Mouse (Mus musculus) lung, postnatal 10 days (tissue): ENCODE results near the gene Lingo3.
A peak's percentile ranks its signal among the peaks of the same experiment; 100 is the strongest.
"Not testable (repeated sequence)": the region's sequence is repeated elsewhere in the genome, so short reads cannot be mapped to it uniquely, and the experiment has no call there.

Source experiments
- DNase-seq: peaks from one replicate; pipeline ENCODE4 v3.0.0; 2021

Gene Lingo3

DNA sequence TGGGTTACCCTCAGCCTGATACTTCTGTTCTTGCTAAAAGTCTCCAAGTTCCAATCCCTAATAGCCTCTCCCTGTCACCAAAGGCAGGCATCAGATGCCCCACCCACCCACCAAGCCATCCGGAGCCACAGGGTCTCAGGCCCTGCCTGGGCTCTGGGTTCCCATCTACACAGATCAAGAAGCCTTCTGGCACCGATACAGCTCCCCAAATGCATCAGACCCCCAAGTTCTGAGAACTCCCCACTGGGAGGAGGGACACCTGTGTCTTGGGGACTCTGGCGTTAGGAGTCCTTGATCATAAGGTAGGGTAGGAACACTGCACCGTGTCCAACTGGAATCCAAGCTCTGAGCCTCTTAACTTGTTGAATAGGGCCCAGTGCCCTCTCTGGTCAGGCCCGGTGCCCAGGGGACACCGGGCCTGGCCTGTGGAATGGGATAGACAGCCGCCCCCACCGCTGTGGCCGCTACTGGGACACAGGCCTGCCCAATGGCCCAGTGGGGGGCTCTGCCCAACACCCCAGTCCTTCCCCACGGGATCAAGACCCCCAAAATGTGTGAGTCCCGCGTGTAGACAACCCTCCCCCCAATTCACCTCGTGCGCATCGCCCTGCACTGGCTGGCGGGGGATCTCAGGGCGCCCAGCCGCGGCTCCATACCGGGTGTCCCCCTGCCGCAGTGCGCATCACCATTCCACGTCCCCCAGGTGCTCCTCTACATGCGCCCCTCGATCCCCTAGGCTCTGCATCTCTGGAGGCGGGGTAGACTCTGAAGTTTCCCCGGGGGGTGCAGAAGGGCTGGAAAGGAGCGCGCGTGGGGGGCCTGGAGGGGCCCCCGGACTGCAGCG is 530 bp downstream of the Lingo3 start:
- DNase-seq = no peak

- DNase-seq = no peak
Observed at GRCm38 (mm10) chr10:80842334-80842733, 1.5 kb downstream of the Lingo3 start.

DNA sequence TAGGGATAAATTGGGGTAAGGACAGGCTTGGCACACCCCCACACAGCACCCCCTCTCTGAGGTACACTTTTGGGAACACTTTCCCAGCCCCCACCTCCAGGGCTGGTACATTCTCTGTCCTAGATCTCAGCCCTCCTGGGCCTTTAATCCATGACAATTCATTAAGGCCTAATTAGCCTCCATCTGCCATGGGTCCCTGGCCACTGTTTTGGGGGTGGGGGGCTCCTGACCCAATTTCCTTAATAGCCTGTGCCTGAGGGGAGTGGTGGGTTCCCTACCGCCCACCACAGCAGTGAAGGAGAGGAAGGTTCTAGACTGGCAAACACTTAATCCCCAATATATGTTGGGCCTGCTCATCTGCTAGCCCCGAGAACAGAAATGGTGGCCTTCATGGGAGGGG is 2.2 kb downstream of the Lingo3 start:
- no peak for DNase-seq

DNA sequence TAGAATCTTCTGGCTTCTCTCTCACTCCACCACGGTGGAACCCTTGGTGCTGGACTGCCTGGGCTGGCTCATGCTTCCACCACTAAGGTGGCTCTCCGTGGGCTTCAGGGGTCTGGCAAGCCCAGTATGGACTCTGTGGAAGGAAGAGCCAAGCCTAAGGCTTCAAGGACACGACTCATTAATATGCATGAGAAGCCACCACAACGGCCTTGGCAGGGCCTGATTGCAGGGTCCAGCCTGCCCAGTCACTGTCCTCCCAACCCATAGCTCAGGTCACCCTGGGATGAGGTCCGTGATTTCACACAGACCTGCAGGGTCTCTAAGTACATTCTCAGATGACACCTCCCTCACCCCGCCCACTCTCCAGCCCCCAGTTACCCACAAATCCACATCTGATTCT is 4.0 kb downstream of the Lingo3 start:
- no peak for DNase-seq

DNA sequence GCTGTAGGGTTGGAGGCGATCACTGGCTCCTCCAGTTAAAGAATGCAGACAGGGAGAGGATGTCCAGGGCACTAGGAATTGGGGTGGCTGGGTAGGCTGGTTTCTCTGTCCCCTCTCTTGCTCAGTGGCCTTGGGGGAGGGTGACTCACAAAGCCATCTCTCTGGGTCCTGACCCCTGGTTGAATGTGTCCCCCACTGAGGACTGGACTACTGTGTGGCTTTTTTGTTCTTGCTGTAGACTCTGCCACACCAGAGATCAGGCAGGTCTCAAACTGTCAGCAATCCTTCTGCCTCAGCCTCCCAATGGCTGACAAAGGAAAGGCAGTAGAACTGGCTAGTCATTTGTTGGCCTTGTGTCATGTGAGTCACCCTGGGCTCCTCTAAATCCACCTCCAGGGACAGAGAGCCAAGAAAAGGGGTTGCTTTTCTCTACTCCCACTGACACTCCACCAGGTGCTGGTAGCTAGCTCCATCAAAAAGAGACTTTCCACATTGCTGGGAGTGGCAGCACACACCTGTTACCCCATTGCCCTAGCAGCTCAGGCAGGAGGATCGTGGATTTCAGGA is 5.4 kb downstream of the Lingo3 start:
- no peak for DNase-seq

GRCm38 (mm10) chr10:80837827-80838226 is 6.0 kb downstream of the Lingo3 start:
- no peak for DNase-seq

DNA sequence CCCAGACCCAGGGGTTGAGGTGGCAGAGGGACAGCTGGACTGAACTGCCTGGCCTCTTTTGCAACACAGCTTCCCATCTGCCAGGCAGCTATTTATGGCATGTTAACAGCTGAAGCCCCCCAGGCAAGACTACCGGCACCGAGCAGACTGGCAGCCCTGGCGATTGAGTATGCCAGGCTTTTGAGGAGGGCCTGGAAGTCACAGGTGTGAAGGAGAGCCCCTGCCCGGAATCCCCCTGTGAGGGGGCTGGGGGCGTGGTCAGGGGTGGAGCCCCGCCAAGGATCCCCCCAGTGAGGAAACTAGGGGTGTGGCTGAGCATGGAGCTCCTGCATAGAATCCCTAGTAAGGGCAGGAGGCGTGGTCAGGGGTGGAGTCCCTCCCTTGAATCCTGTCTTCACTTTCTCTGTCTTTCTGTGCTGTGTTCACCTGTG is 6.9 kb downstream of the Lingo3 start:
- no peak for DNase-seq

GRCm38 (mm10) chr10:80835617-80836016 is 8.2 kb downstream of the Lingo3 start:
- DNase-seq = no peak

DNA sequence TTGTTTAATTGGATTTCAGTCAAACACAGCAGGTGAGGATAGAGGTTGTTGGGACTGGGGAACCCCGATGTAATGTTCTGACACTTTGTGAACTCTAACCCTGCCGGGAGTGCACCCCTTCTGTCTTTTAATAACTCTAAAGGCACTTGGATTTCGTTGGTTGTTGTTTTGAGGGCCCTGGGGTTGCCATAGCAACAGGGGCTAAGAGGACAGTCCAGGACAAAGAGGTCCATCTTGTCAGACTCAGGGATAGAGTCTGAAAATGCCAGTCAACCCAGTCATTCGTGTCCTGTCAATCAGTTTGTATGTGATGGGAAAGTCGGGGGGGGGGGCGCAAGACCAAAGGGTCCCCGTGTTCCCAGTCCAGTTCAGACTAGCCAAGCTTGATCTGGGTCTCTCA is 11.0 kb downstream of the Lingo3 start:
- no peak for DNase-seq

GRCm38 (mm10) chr10:80831136-80831535 is 12.7 kb downstream of the Lingo3 start:
- DNase-seq = peak; percentile 85

DNA sequence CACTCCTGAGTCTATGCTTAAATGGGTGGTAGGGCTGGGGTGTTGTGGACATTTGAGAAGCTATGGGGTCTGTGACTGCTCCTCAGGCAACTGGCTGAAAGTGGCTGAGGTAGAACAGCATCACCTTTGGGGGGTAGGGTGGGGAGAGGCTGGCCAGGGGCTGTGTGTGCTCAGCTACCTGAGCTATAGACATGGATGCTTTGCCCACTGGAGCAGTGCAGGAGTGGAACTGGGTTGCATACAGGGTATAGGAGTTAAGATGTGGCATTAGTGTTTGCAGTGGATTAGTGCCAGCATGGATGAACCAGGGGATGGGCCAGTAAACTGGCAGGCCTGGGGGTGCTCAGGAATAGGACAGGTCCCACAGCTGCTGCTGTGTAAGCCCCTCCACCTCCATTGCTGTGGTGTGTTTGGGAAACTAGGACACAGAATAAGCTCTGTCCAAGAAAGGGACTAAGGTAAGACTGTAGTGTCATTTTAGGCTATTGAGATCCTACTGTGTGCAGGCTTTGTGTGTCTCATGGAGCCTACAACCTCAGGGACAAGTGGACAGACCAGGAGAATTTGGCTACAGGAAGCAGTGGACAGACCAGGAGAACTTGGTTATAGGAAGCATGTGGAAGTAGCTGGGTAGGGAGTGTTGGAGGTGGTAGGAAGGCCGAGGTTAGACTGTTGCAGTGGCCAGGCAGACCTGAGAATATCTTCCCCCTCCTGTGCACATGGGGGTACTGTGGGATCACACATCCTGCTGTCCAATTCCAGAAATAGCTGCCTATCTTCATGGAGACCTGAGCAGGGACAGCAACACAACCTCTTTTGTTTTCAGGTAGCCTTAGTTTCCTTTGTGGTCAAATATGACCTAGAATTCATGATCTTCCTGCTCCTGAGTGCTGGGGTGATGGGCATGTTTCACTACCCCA is 14.2 kb downstream of the Lingo3 start:
- DNase-seq = no peak

GRCm38 (mm10) chr10:80828587-80828986 is 15.3 kb downstream of the Lingo3 start:
- not testable (repeated sequence) for DNase-seq

- no peak for DNase-seq
Observed at GRCm38 (mm10) chr10:80827870-80828420, 15.9 kb downstream of the Lingo3 start.

- DNase-seq = no peak
Observed at GRCm38 (mm10) chr10:80827063-80827869, 16.6 kb downstream of the Lingo3 start.

GRCm38 (mm10) chr10:80826151-80827062 is 17.4 kb downstream of the Lingo3 start, which contains the start of gene Oaz1:
Gene Oaz1 (plus strand): TSS chr10:80826656.
- peak; percentile 100 for DNase-seq

DNA sequence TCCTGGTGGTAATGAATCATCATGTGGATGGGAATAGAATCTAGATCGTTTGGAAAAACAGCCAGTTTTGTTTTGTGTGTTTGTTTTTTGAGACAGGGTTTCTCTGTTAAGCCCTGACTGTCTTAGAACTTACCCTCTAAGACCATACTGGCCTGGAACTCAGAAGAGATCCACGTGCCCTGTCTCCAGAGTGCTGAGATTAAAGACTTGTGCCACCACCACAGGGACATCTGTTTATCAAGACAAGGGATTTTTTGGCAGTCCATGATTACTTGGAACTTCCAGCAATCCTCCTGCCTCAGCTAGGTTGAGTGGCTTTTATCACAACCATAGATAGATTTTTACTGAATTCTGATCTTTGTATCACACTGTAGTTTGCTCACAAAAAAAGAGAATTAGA is 19.0 kb downstream of the Lingo3 start:
- no peak for DNase-seq

GRCm38 (mm10) chr10:80823847-80824643 is 19.8 kb downstream of the Lingo3 start:
- DNase-seq = no peak

DNA sequence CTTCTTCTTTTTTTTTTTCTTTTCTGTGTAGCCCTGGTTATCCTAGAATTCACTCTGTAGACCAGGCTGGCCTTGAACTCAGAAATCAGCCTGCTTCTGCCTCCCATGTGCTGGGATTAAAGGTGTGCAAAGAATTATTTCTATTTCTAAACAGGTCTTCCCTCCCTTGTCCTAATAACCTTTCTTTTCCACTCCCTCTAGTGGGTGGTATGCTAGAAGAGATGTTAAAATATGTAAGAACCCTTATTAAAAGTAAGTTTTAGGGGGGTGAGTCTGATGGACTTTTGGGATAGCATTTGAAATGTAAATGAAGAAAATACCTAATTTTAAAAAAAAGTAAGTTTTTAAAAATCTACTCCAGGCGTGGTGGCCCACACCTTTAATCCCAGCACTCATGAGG is 20.5 kb downstream of the Lingo3 start:
- no peak for DNase-seq

- DNase-seq = no peak
Observed at GRCm38 (mm10) chr10:80822528-80822927, 21.3 kb downstream of the Lingo3 start.

DNA sequence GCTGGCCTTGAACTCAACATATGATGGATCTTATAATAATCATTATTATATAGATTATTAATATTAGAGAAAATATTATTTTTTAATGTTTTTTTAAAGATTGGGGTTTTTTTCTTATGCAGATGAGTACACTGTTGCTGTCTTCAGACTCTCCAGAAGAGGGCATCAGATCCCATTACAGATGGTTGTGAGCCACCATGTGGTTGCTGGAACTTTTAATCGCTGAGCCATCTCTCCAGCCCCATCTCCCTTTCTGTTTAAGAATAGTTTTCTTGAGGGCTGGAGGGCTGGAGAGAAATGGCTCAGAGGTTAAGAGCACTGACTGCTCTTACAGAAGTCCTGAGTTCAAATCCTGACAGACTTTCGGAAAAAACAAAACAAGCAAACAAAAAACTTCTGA is 21.8 kb downstream of the Lingo3 start:
- DNase-seq = peak; percentile 62
